Mouse (Mus musculus): ENCODE results near the gene Iqcc. TPM values are rescaled to one million over a fixed set of nuclear protein-coding genes. Genes with fewer than 3 reads are reported as not detected.

The Iqcc gene
- polyA plus RNA-seq, 1 experiment = 20.1 TPM

DNA sequence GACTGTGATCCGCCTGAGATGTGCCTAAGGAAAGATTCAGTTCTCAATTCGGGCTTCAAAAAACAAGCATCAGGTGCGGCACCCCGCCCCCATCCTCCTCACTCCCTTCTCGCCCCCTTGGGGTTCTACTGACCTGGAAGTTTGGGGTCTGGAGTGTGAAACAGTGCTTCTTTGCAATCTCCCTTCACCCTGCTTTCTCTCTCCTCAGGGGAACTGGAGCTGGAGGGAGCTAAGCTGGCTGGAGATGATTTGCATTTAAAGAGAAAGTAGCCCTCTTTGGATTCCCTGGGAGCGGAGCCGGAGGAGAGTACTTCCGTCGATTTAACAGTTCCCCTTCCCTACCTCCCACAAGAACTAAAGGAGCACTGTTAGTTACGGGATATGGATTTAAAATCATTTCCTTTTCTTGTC, 4.8 kb upstream of the Iqcc start, which contains the start of gene Ccdc28b:
Gene Ccdc28b (minus strand): TSS at position 267 of the 411 bp plus-strand sequence.
- no peak within 1 kb of the TSS for H3ac ChIP-seq (ENCODE audit: control insufficient read depth, insufficient read length)
- H3K36me3 ChIP-seq (ENCODE audit: control insufficient read depth, insufficient read depth) = peaks cover 6% of the 10 kb centered on the region
- peak within 1 kb of the TSS; percentile 99 for H3K4me2 ChIP-seq (ENCODE audit: low read depth)
- H3K4me3 ChIP-seq = peak within 1 kb of the TSS; percentile 50
- no peaks in the 10 kb centered on the region for H3K79me2 ChIP-seq (ENCODE audit: control insufficient read depth, insufficient read depth)
- TF ChIP-seq POLR2A (IDR thresholded peaks at IDR 0.05; ENCODE audit: insufficient read length, low read depth) (peak; percentile 16), E2F4 (IDR thresholded peaks at IDR 0.05; ENCODE audit: insufficient read depth) (no peak)
- H3K27me3 ChIP-seq (ENCODE audit: control insufficient read depth, insufficient read depth, insufficient read length) = no peaks in the 10 kb centered on the region

DNA sequence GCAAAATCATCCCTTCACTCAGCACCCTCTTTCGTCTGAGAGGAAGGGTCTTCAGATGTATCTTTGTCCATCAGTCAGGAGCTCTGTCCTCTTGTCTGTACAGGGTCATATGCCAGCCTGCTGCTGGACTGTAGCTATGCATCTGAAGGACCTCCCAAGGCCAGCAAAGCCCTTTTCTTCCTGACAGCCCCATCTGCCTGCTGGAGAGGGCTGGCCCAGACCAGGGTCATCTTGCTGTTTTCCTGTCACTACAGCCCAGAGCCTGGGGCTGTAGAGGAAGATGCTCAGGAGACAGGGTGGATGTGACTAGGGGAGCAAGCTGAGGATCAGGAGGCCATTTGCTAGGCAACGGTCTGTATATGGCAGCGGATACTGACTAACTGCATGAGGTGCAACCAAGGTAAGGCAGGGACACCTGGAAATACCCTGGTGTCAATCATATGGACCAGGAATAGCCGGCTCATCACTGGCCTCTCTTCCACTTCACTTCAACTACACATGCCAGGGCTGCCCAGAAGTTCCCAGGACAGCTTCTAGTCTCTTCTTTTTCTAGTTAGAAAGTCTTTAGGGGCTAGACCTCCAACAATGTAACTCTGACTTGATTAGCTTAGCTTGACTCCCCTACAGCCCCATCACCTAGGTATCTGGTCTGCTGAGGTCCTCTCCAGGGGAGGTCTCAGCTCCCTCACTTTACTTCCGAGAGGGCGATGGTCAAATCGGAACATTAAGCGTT, 4.1 kb upstream of the Iqcc start:
- no peak for TF ChIP-seq REST (IDR thresholded peaks at IDR 0.05; ENCODE audit: insufficient read depth, insufficient read length)
- TF ChIP-seq MYOG (IDR thresholded peaks at IDR 0.05; ENCODE audit: control insufficient read depth in 1 of 3, insufficient read depth in 1 of 3, insufficient read length in 2 of 3, low read depth in 2 of 3) = no peak
- TF ChIP-seq POLR2AphosphoS2 (IDR thresholded peaks at IDR 0.05; ENCODE audit: insufficient read length, low read depth) = no peak
- no peak for TF ChIP-seq TCF3 (IDR thresholded peaks at IDR 0.05; ENCODE audit: insufficient read length, low read depth)
- no peak for TF ChIP-seq SRF (IDR thresholded peaks at IDR 0.05; ENCODE audit: control insufficient read depth, insufficient read length, low read depth)
- TF ChIP-seq POLR2A (IDR thresholded peaks at IDR 0.05; ENCODE audit: insufficient read length, low read depth) = no peak
- TF ChIP-seq MAX (IDR thresholded peaks at IDR 0.05; ENCODE audit: low read depth) = no peak
- TF ChIP-seq CEBPB (IDR thresholded peaks at IDR 0.05; ENCODE audit: insufficient read depth, poor library complexity, severe bottlenecking) = no peak
- TF ChIP-seq E2F4 (IDR thresholded peaks at IDR 0.05; ENCODE audit: insufficient read depth) = no peak
- no peak for TF ChIP-seq TCF12 (IDR thresholded peaks at IDR 0.05; ENCODE audit: insufficient read depth, poor library complexity, severe bottlenecking)
- no peak for TF ChIP-seq MYOD1 (IDR thresholded peaks at IDR 0.05; ENCODE audit: control insufficient read depth in 1 of 3, insufficient read length in 2 of 3, low read depth in 2 of 3)
- Histone ChIP-seq H3K4me2 (ENCODE audit: low read depth) (peak overlapping the region; percentile 99), H3K4me3 (peak overlapping the region; percentile 50)

DNA sequence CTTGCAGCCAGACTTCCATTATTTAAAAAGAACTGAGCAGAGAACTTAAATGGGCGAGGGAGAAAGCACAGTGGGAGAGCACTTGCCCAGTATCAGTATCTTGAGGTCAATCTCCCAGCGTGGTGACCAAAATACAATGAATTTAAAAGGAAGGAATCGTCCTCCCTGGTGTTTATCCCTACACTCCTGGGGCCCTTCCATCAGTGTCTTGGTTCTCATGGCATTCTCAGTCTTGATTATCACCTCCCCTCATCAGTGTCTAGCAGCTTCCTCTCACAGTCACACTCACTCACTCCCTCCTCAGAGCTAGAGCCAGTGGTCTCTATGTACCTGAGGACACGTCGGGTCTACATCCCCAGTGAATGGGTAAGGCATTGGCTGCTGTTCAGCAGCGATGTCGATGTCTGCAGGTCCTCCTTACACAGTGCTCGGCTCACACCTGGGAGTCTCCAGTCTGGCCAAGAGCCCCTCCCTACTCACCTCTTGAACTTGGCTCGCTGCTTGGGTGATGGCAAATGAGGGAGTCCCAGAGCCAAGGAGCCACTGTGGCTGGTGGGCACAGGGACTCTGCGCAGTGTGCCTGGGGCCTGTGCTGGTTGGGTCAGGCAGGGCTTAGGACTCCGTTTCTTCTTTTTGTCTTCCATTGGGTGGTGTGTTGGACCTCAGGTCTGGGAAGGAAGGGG, 3.4 kb upstream of the Iqcc start:
- H3K4me3 ChIP-seq = peak overlapping the region; percentile 50
- TF ChIP-seq TCF12 (IDR thresholded peaks at IDR 0.05; ENCODE audit: insufficient read depth, poor library complexity, severe bottlenecking) (no peak), POLR2AphosphoS2 (IDR thresholded peaks at IDR 0.05; ENCODE audit: insufficient read length, low read depth) (no peak), REST (IDR thresholded peaks at IDR 0.05; ENCODE audit: insufficient read depth, insufficient read length) (no peak), POLR2A (IDR thresholded peaks at IDR 0.05; ENCODE audit: insufficient read length, low read depth) (no peak), E2F4 (IDR thresholded peaks at IDR 0.05; ENCODE audit: insufficient read depth) (no peak), MYOD1 (IDR thresholded peaks at IDR 0.05; ENCODE audit: control insufficient read depth in 1 of 3, insufficient read length in 2 of 3, low read depth in 2 of 3) (no peak), MAX (IDR thresholded peaks at IDR 0.05; ENCODE audit: low read depth) (no peak), CEBPB (IDR thresholded peaks at IDR 0.05; ENCODE audit: insufficient read depth, poor library complexity, severe bottlenecking) (no peak), TCF3 (IDR thresholded peaks at IDR 0.05; ENCODE audit: insufficient read length, low read depth) (no peak), SRF (IDR thresholded peaks at IDR 0.05; ENCODE audit: control insufficient read depth, insufficient read length, low read depth) (no peak), USF1 (IDR thresholded peaks at IDR 0.05; ENCODE audit: low read depth) (no peak), MYOG (IDR thresholded peaks at IDR 0.05; ENCODE audit: control insufficient read depth in 1 of 3, insufficient read depth in 1 of 3, insufficient read length in 2 of 3, low read depth in 2 of 3) (no peak)
- H3K27me3 ChIP-seq (ENCODE audit: control insufficient read depth, insufficient read depth, insufficient read length) = no peaks in the 10 kb centered on the region
- peaks cover 5% of the 10 kb centered on the region for H3K79me2 ChIP-seq (ENCODE audit: control insufficient read depth, insufficient read depth)
- H3ac ChIP-seq (ENCODE audit: control insufficient read depth, insufficient read length) = no peak overlapping the region
- peaks cover 6% of the 10 kb centered on the region for H3K36me3 ChIP-seq (ENCODE audit: control insufficient read depth, insufficient read depth)
- H3K4me2 ChIP-seq (ENCODE audit: low read depth) = peak overlapping the region; percentile 99

More for the DNA sequence above, 4.1 kb upstream of the Iqcc start:
- no peaks in the 10 kb centered on the region for H3K27me3 ChIP-seq (ENCODE audit: control insufficient read depth, insufficient read depth, insufficient read length)
- no peak overlapping the region for H3ac ChIP-seq (ENCODE audit: control insufficient read depth, insufficient read length)
- peaks cover 5% of the 10 kb centered on the region for H3K79me2 ChIP-seq (ENCODE audit: control insufficient read depth, insufficient read depth)
- peaks cover 6% of the 10 kb centered on the region for H3K36me3 ChIP-seq (ENCODE audit: control insufficient read depth, insufficient read depth)

DNA sequence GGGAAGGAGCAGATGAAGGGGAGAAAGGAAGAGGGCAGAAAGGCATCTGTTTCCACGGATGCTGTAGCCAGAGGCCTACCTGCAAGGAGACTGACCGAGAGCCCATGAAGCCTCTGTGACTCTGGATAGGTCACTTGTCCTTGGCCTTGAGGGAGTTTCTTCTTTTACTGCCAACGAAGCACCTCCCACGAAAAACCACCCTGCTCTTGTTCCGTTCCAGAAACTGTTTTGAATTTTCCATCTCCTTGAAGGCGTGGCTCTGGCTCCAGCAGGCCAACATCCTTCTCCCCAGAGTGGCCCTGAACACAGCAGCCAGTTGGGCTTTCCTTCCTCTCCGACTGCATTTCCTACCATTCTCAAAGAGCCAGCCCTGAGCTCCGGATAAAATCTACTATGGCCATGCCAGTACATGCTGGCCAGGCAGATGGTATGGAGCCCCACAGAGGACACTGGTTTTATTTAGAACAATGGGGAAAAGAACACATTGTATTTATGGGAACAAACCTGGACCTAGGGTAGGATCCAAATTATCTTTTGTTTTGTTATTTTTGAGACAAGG, 2.5 kb upstream of the Iqcc start:
- H3K27me3 ChIP-seq (ENCODE audit: control insufficient read depth, insufficient read depth, insufficient read length) = no peaks in the 10 kb centered on the region
- no peak overlapping the region for H3K4me2 ChIP-seq (ENCODE audit: low read depth)
- TF ChIP-seq REST (IDR thresholded peaks at IDR 0.05; ENCODE audit: insufficient read depth, insufficient read length) = no peak
- TF ChIP-seq POLR2AphosphoS2 (IDR thresholded peaks at IDR 0.05; ENCODE audit: insufficient read length, low read depth) = no peak
- no peak for TF ChIP-seq MAX (IDR thresholded peaks at IDR 0.05; ENCODE audit: low read depth)
- no peak for TF ChIP-seq E2F4 (IDR thresholded peaks at IDR 0.05; ENCODE audit: insufficient read depth)
- TF ChIP-seq TCF12 (IDR thresholded peaks at IDR 0.05; ENCODE audit: insufficient read depth, poor library complexity, severe bottlenecking) = no peak
- no peak for TF ChIP-seq CEBPB (IDR thresholded peaks at IDR 0.05; ENCODE audit: insufficient read depth, poor library complexity, severe bottlenecking)
- no peak for TF ChIP-seq MYOG (IDR thresholded peaks at IDR 0.05; ENCODE audit: control insufficient read depth in 1 of 3, insufficient read depth in 1 of 3, insufficient read length in 2 of 3, low read depth in 2 of 3)
- no peak for TF ChIP-seq TCF3 (IDR thresholded peaks at IDR 0.05; ENCODE audit: insufficient read length, low read depth)
- no peak for TF ChIP-seq MYOD1 (IDR thresholded peaks at IDR 0.05; ENCODE audit: control insufficient read depth in 1 of 3, insufficient read length in 2 of 3, low read depth in 2 of 3)
- TF ChIP-seq SRF (IDR thresholded peaks at IDR 0.05; ENCODE audit: control insufficient read depth, insufficient read length, low read depth) = no peak
- TF ChIP-seq POLR2A (IDR thresholded peaks at IDR 0.05; ENCODE audit: insufficient read length, low read depth) = no peak
- no peak for TF ChIP-seq USF1 (IDR thresholded peaks at IDR 0.05; ENCODE audit: low read depth)
- no peak overlapping the region for H3K4me3 ChIP-seq
- H3K36me3 ChIP-seq (ENCODE audit: control insufficient read depth, insufficient read depth) = no peaks in the 10 kb centered on the region
- H3K79me2 ChIP-seq (ENCODE audit: control insufficient read depth, insufficient read depth) = peaks cover 5% of the 10 kb centered on the region
- no peak overlapping the region for H3ac ChIP-seq (ENCODE audit: control insufficient read depth, insufficient read length)
